Mouse (Mus musculus) heart, embryonic 11.5 days (tissue): ENCODE data around the gene Cpm. TPM values are rescaled to one million over a fixed set of nuclear protein-coding genes. Genes with fewer than 3 reads are reported as not detected.
"Not testable (repeated sequence)": the region's sequence is repeated elsewhere in the genome, so short reads cannot be mapped to it uniquely, and the experiment has no call there.

Experiments
- ATAC-seq: fragments of 200-750 bp; cut with Nextera tagmentation; replicated peaks from 2 replicates; pipeline ENCODE4 v1.8.0; 2017; ENCODE audit warnings: moderate library complexity; ENCODE audit not compliant: insufficient number of reproducible peaks, low FRiP score, low TSS enrichment
- H3K27ac ChIP-seq: fragments of 300-500 bp; sonication (generic); 2 replicates; pipeline ENCODE4 v1.5.1; 2014; ENCODE audit warnings: mild to moderate bottlenecking, low read depth, low read length
- H3K27me3 ChIP-seq: fragments of 300-500 bp; sonication (generic); 2 replicates; pipeline ENCODE4 v1.6.1; 2014; ENCODE audit warnings: mild to moderate bottlenecking, low read length, mixed read lengths; ENCODE audit not compliant: control insufficient read depth, insufficient read depth
- H3K36me3 ChIP-seq: fragments of 300-500 bp; sonication (generic); 2 replicates; pipeline ENCODE4 v1.6.1; 2014; ENCODE audit warnings: mild to moderate bottlenecking, low read length, moderate library complexity, mixed read lengths; ENCODE audit not compliant: control insufficient read depth, insufficient read depth
- H3K4me1 ChIP-seq: fragments of 300-500 bp; sonication (generic); 2 replicates; pipeline ENCODE4 v1.6.1; 2014; ENCODE audit warnings: low read length; ENCODE audit not compliant: control insufficient read depth, insufficient read depth
- H3K4me2 ChIP-seq: fragments of 300-500 bp; sonication (generic); 2 replicates; pipeline ENCODE4 v1.6.1; 2014; ENCODE audit warnings: mild to moderate bottlenecking, moderate library complexity
- H3K4me3 ChIP-seq: fragments of 300-500 bp; sonication (generic); 2 replicates; pipeline ENCODE4 v1.5.1; 2014; ENCODE audit warnings: low read depth, low read length
- H3K9ac ChIP-seq: fragments of 300-500 bp; sonication (generic); 2 replicates; pipeline ENCODE4 v1.6.1; 2014; ENCODE audit warnings: mild to moderate bottlenecking, low read depth, low read length, moderate library complexity
- H3K9me3 ChIP-seq: fragments of 300-500 bp; sonication (generic); replicated peaks from 2 replicates; pipeline ENCODE4 v1.6.1; 2016; ENCODE audit warnings: low read length; ENCODE audit not compliant: control insufficient read depth
- WGBS: fragments of 180-500 bp; shearing (Covaris S2); extraction: QIAGEN DNeasy Blood & Tissue Kit; methylation state at CpG from one replicate; pipeline ENCODE4 v1.1.7; 2014; ENCODE audit not compliant: insufficient replicate concordance; 5-methylcytosine and 5-hydroxymethylcytosine counted together
- polyA plus RNA-seq: library from polyadenylated mRNA; unstranded; fragments of >200 nt; fragmentation: Nextera tagmentation; extraction: Ambion mirVana; gene quantifications from 2 replicates; pipeline ENCODE4 v1.2.1, GENCODE M21; 2014

The Cpm gene
- polyA plus RNA-seq, 1 experiment from 2014 or later, result 4.1 TPM

DNA sequence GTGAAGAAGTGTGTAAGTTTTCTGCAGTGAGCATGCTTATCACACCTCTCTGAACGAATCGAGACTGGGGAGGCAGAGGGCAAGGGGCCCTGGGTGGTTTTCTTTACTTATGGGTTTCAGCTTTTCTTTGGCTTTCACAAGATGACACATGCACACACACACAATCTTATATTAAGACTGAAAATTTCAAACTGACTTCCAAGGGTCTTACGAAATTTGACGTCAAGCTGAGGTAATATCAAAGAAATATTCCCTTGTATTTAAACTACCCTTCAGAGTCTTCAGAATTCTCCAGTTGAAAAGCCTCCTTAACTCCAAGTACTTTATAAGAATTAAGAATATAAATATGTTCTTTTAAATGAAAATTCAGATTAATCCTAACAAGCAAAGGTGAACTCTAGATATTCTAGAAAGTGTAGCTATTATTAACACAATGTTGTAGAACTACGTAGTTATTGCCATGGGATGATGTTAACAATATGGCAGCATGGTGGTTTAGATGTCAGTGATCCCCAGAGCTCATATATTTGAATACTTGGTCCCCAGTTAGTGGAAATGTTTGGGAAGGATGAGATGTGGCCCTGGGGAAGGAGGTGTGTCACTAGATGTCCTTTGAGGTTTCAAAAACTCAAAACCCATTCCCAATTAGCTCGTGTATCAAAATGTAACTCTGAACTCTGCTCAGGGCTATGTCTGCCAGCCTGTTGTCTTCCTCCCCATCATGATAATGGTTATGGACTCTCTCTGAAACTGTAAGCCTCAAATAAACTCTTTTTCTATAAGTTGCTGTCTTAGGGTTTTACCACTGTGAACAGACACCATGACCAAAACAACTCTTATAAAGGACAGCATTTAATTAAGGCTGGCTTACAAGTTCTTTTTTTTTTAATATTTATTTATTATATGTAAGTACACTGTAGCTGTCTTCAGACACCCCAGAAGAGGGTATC lies 44.5 kb upstream of the Cpm start:
- no peak overlapping the region for H3K27ac ChIP-seq
- H3K4me2 ChIP-seq, result no peak overlapping the region
- H3K27me3 ChIP-seq, result no peaks in the 10 kb centered on the region
- no peak for ATAC-seq
- H3K4me1 ChIP-seq, result no peaks in the 10 kb centered on the region
- H3K9ac ChIP-seq, result no peak overlapping the region
- no peak overlapping the region for H3K4me3 ChIP-seq
- WGBS, result 81% methylated on average over 6 of the region's 6 CpGs
- H3K9me3 ChIP-seq, result no peaks in the 10 kb centered on the region
- no peaks in the 10 kb centered on the region for H3K36me3 ChIP-seq

DNA sequence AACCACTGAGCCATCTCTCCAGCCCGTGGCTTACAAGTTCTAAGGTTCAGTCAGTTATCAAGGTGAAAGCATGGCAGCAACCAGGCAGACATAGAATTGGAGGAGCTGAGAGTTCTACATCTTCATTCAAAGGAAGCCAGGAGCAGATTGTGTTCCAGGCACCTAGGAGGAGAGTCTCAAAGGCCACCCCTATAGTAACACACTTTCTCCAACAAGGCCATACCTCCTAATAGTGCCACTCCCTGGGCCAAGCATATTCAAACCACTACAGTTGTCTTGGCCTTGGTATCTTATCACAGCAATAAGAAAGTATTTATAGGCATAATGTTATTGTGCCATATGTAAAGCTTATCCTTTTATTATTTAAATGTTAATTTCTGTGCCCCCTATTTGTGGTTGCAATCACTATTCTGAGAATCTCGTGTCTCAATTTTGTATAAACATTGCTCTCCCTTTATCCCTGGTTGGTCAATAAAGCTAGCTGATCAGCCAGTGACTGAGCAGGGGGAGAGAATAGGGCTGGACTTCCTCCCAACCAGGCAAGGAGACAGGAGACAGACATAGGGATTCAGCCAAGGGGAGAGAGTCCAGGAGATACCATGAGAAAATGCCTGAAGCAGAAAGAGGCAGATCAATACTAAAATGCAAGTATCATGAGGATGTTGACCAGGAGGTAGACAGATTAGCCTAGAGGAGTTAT lies 43.5 kb upstream of the Cpm start:
- no peak overlapping the region for H3K27ac ChIP-seq
- H3K27me3 ChIP-seq, result no peaks in the 10 kb centered on the region
- no peaks in the 10 kb centered on the region for H3K9me3 ChIP-seq
- H3K36me3 ChIP-seq, result no peaks in the 10 kb centered on the region
- H3K4me1 ChIP-seq, result no peaks in the 10 kb centered on the region
- H3K4me2 ChIP-seq, result no peak overlapping the region
- H3K4me3 ChIP-seq, result no peak overlapping the region
- 66% methylated on average over 2 of the region's 2 CpGs for WGBS
- no peak for ATAC-seq
- H3K9ac ChIP-seq, result no peak overlapping the region

DNA sequence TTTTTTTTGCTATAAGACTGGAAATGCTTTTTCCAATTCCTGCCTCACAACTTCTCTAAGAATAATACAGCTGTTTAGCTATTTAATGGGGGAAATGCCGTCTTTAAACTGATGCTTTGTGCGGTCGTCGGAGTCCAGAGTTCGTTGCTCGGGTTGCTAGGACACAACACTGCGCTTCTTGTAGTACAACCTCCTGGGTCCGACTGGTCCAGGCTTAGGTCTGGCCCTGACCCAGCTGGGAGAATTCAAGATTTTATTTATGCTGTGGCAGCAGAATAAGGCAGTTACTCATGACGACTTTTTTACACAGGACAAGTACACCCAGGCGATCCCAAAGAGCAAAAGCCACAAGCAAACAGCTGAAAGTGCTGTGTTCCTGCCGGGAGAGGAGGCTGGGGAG lies 42.4 kb upstream of the Cpm start:
- 77% methylated on average over 11 of the region's 11 CpGs for WGBS
- H3K36me3 ChIP-seq, result no peaks in the 10 kb centered on the region
- no peak overlapping the region for H3K4me2 ChIP-seq
- ATAC-seq, result no peak
- no peaks in the 10 kb centered on the region for H3K27me3 ChIP-seq
- H3K4me3 ChIP-seq, result no peak overlapping the region
- H3K27ac ChIP-seq, result no peak overlapping the region
- H3K9ac ChIP-seq, result no peak overlapping the region
- no peaks in the 10 kb centered on the region for H3K4me1 ChIP-seq
- no peaks in the 10 kb centered on the region for H3K9me3 ChIP-seq

DNA sequence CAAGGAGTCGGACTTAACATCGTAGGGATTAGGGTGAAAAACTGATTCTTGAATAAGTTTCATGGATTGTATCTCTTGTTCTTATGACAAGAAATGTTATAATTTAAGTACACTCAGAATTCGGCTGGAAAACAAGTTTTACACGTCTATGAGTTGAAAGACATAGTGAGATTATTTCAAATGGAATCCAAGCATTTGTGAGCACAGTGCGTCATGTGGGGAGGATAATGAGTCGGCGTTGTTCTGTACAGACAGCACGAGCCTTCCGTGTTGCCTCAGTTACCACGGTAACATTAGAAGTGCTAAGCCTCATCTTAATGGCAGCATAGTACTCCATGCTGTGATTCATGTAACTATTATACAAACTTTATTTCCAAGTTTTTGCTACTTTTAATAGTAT lies 42.0 kb upstream of the Cpm start:
- H3K27me3 ChIP-seq, result no peaks in the 10 kb centered on the region
- no peaks in the 10 kb centered on the region for H3K4me1 ChIP-seq
- no peak overlapping the region for H3K4me2 ChIP-seq
- no peak overlapping the region for H3K27ac ChIP-seq
- H3K9me3 ChIP-seq, result no peaks in the 10 kb centered on the region
- no peak overlapping the region for H3K9ac ChIP-seq
- H3K36me3 ChIP-seq, result no peaks in the 10 kb centered on the region
- no peak for ATAC-seq
- 88% methylated on average over 10 of the region's 10 CpGs for WGBS
- no peak overlapping the region for H3K4me3 ChIP-seq

DNA sequence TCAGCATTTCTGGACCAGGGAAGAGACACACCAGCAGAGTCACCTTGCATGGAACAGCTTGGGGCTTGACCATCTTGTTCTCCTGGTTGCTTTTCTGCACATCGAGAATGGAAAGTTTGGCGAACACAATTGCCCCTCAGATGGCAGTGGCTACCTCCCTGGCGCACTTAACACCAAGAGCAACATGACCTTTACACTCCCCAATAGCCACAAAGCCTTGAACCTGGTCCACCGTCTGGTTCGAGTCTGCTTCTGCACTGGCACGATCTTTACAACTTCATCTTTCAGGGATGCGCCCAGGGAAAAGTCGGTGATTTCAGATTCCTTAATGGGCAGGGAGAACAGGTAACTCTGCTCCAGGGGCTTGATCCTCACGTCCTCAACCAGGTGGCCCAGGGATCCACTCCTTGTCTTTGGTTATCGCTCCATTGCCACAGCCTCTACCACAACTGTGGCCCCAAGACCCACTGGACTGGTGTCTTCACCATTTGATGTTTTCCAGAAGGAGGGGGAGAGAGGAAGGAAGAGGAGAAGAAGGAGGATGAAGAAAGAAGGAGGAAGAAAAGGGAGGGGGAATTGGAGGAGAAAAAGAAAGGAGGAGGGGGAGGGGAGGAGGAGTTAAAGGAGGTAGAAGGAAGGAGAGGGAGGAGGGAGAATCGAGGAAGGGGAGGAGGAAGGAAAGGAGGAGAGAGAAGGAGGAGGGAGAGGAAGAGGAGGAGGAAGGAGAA lies 40.7 kb upstream of the Cpm start:
- WGBS, result 72% methylated on average over 11 of the region's 11 CpGs
- not testable (repeated sequence) for H3K9me3 ChIP-seq, H3K4me2 ChIP-seq, ATAC-seq, H3K27ac ChIP-seq, H3K4me3 ChIP-seq, H3K27me3 ChIP-seq, H3K9ac ChIP-seq, H3K4me1 ChIP-seq, H3K36me3 ChIP-seq

DNA sequence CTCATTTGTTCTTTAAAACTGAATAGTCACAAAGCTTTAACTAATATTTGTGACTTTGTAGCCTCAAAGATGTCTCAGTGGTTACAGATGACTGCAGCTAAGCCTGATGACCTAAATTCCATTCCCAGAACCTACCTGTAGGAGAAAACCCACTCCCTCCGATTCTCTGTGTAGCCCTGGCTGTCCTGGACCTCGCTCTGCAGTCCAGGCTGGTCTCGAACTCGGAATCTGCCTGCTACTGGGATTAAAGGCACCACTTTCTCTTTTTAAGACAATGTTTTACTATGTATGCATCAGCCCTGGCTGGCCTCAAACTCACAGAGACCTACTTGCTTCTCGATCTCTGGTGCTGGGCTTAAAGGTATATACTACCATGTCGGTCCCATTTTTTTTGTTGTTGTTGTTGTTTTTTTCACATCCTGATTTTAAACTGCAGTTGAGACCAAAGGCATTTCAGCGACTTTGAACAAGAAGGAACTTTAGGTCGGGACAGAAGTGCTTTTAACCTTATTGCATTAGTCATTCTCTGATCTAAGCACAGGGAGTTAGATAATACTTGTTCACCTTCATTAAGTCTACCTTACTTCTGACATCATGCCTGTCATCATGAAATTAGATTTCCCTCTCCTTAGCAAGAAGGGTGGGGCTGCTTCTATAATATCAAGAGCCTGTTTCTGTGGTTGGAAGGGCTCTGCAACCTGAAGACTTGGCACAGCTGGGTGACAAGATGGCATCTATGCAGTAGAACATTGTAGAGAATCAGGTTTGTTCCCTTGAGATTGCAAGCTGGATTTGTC lies 40.0 kb upstream of the Cpm start:
- no peaks in the 10 kb centered on the region for H3K27me3 ChIP-seq

DNA sequence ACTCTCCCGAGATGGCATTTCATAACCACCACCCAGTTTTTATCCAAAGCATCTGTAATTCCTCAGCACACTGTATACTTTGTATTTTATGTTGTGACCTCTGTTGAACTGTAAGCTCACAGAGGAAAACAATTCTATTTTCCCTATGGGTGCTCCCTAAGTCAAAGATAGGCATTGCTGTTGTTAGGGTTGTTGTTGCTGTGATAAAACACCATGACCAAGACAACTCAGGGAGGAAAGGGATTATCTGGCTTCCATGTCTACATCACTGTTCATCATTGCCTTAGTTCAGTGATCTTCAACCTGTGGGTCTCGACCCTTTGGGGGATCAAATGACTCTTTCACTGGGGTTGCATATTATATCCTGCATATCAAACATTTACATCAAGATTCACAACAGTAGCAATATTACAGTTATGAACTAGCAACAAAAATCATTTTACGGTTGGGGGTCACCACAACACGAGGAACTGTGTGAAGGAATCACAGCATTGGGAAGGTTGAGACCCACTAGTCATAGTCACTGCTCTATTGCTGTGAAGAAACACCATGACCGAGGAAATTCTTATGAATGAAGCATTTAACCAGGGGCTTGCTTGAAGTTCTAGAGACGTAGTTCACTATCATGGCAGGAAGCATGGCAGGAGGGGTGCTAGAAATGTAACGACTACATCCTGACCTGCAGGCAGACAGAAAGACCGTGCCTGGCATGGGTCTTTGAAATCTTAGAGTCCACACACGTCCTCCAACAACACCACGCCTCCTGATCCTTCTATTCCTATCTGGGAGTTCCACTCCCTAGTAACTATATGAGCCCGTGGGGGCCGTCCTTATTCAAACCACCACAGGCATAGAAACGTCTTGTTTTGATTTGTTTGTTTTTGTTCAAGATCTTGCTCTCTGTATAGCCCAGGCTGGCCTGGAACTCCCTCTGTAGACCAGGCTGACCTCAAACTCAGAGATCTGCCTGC lies 38.7 kb upstream of the Cpm start:
- Histone ChIP-seq H3K27me3 (no peaks in the 10 kb centered on the region), H3K9ac (no peak overlapping the region), H3K4me2 (no peak overlapping the region), H3K4me1 (no peaks in the 10 kb centered on the region), H3K4me3 (no peak overlapping the region), H3K27ac (no peak overlapping the region), H3K36me3 (no peaks in the 10 kb centered on the region), H3K9me3 (no peaks in the 10 kb centered on the region)
- 72% methylated on average over 13 of the region's 13 CpGs for WGBS
- no peak for ATAC-seq

More for the DNA sequence above, 40.0 kb upstream of the Cpm start:
- Histone ChIP-seq H3K4me2 (no peak overlapping the region), H3K9me3 (no peaks in the 10 kb centered on the region), H3K9ac (no peak overlapping the region), H3K36me3 (no peaks in the 10 kb centered on the region), H3K27ac (no peak overlapping the region), H3K4me3 (no peak overlapping the region), H3K4me1 (no peaks in the 10 kb centered on the region)
- no peak for ATAC-seq
- WGBS, result 72% methylated on average over 8 of the region's 8 CpGs
